Mouse (Mus musculus): Measurements from ENCODE around the gene Snrnp27.

Snrnp27 gene

DNA sequence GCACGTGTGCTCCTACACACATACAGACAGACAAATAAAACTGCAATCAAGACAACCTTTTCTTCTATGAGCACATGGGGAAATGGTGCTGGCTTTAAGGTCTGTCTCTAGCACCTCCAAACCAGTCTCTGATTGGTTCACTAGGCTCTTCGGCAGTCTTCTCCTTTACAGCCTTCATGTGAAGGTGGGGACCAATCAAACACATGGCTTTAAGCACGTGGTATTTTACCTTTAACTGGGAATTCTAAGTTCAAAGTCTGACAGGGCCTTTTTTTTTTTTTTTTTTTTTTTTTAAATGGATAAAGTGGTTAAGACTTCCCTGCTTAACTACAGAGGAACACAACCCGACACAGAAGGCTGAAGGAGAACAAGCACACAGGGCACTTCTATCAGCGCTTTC, 19.2 kb downstream of the Snrnp27 start:
- DNase-seq (ENCODE audit: low spot score in 2 of 2): no peak

DNA sequence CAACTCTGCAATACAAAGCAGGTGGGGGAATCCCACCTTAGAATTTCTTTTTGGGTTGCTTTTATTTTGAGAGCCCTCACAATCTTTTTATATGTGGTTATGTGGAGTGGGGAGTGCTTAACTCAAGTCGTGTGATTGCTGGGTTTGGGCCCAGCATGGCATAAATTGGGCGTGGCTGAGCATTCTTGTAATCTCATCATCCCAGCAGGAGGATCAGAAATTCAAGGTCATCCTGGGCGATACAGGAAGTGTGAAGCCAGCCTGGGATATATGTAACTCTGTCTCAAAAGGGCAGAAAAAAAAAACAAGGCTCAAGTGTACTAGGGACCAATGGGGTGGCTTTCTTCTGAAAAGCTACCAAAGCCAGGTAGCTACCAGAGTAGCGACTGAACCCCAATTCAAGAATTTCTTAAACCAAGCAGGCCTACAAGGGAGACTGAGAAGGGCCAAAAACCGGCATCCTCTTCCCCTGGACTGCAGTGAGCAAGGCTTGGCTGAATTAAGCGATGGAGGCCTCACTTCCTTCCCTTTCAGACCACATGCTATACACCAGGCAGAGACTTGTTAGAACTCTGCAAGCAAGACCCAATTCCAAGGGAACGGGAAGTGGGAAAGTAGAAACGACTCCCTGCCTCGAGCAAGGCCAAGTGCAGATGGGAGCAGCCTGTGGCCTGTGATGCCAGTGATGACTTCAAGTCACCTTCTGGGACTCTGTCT, 24.0 kb downstream of the Snrnp27 start:
- DNase-seq (ENCODE audit: low spot score in 2 of 2): no peak

DNA sequence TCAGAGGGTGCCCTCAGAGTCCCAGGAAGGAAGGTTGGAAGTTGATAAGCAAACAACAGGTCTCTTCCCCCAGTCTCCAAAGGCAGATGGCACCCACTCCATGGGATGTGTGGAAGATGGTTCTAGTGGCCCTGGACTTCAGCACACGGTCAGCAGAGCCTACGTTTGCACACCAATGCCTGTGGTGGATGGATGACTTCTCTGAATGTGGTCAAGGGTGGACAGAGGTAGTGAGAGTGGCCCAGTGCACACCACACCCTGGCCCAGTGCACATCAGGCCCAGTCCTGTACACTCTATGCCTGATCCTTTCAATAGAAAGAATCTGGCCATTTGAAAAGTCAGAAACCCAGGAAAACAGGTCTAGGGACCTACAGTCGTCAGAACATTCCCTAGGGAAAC, 25.8 kb downstream of the Snrnp27 start:
- no peak for DNase-seq (ENCODE audit: low spot score in 2 of 2)

DNA sequence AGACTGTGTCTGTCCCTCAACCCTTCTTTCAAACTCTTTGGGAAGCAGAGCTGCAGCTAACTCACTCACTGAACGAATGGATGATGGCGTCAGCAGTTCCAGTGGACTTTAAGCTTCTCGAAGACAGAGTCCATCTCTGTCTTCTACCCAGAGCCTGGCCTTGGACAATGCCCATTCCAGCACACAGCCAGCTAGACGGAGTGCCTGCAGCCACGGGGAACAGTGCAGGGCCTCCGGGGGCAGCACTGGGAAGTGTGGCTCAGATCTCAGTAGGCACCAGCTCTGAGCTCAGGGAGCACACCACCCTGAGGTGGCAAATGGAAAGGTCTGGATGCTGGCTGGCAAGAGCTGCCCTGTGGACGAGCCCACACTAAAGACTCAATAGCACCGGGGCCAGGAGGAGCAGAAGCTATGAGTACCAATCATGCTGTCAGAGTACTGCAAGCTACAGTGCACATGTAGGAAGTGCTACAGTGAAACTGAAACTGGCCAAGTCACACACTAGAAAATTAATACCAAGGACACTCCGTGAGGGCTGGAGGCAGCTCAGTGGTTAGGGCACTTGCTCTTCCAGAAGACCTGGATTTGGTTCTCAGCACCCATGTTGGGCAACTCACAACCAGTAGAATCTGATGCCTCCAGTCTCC, 29.9 kb downstream of the Snrnp27 start:
- no peak for DNase-seq (ENCODE audit: low spot score in 2 of 2)

DNA sequence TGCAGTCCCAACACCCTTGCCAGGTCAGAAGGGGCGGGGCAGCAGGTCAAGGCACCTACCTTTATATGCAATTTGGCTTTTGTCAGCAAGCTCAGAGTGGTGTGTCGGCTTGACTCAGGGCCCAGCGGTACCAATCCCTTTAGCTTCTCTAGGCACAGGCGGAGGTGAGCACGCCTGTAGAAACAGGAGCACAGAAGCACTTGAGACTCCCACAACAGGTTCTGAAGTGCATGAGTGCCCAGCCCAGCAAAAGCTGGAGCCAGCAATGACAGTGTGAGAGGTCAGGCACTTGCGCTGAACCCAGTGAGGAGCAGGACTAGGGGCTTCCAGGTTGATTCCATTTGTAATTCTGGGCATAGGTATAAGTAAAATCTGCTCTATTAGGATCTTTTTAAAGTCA, 31.3 kb downstream of the Snrnp27 start:
- no peak for DNase-seq (ENCODE audit: low spot score in 2 of 2)

DNA sequence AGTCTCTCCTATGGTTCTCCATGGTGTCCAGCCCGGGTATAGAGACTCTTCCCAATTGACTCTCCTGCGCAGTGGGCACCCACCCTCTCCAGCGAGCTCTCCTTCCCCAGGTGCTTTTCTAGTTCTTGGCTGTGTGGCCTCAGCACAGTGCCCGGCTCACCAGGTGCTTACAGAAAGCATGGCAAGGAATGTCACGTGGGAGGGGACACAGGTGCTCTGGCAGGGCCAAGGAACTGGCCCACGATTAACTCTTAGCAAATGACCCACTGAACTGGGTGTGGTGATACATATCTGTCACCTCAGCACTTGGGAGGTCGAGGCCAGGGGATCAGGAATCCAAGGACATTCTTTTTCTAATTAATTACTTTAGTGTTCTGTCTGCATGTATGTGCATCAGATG, 38.2 kb downstream of the Snrnp27 start:
- DNase-seq (ENCODE audit: low spot score in 2 of 2): no peak

DNA sequence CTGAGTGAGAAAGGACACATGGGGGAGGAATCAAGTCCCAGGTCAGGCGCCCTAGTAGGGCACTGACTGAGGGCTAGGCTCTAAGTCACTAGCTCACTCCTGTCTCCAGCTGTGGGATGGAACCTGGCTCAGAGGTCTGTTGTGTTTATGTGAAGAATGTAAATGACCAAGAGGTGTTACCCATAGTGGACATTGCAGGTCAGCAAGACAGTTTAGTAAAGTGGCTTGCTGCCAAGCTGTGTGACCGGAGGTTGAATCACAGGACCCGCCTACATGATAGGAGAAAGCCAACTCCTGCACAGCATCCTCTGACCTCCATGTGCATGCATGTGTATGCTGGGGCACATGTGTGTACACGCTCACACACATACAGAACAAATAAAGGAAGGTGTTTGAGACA, 38.8 kb downstream of the Snrnp27 start:
- DNase-seq (ENCODE audit: low spot score in 2 of 2): no peak

DNA sequence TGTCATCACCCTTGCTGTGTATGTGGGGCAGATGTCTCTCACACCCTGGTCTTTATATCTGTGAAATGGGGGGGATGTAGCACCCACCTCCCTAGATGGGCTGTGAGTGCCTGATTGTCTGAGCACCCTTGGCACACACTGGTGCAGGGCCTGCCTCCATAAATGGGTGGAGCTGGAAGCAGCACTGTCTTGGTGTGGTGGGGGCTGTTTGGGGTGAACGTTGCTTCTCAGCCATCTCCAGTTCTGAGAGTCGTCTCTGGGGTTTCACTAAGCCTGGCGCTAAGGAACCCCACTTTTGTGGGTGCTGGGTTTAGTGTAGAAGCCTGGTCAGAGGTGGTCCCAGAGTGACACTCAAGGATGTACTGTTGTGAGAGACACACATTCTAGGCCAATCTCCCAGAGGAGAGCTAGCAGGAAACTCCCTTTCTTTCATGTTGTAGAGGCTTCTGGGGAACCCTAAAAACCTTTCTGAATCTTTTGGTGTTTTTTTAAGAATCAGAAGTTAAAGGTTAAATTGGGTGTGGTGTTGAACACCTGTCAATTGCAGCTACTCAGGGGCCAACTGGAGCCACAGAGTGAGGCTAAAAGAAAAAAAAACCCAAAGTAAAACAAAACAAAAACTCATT, 39.4 kb downstream of the Snrnp27 start:
- no peak for DNase-seq (ENCODE audit: low spot score in 2 of 2)

DNA sequence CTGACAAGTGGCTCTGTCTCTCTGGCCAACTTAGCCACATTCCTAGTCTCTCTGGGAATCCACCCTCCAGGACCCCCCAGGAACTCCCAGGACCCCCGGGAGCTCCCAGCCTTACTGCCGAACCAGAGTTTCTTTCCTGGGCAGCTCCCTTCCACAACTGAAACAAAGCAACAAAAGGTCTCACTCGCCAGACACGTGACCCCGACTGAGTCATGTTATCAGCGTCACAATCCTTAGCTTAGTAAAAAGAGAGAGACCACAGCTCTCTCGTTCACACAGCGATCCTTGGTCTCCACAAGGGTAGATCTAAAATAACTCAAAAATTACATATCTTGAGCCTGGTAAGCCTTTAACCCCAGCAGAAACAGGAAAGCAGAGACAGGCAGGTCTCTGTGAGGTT, 42.6 kb downstream of the Snrnp27 start:
- no peak for DNase-seq (ENCODE audit: low spot score in 2 of 2)

DNA sequence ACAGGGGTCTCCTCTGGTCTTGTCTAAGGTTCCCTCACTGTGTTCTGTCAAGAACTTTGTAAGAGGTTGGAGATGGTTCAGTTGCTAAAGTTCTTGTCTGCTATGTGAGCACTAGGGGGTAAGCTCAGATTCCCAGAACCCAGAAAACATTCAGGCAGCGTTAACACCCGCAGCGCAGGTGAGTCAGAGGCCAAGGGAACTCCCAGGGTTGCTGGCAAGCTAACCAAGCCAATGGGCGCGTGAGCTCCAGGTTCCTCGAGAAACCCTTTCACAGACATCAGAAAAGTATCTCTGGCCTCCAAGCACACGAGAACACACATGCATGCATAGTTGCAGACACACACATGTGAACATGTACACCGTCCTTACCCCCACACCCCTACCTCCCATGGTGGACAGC, 43.5 kb downstream of the Snrnp27 start:
- no peak for DNase-seq (ENCODE audit: low spot score in 2 of 2)

DNA sequence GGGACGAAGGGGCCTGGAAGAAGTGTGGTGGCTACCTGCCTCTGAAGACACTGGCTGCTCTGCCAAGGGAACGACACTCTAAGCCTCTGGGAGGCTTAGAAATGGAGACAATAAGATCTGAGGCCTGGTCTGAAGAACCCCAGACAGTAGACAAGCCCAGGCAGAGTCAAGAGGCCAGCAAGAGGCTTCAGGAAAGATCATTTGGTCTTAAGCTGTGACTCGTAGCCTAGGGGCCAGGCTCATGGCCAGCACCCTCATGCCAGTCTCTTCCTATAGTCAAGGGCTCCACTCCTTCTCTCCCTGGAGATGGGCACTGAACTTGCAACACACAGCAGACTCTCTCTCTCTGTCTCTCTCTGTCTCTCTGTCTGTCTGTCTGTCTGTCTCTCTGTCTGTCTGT, 44.2 kb downstream of the Snrnp27 start:
- no peak for DNase-seq (ENCODE audit: low spot score in 2 of 2)

DNA sequence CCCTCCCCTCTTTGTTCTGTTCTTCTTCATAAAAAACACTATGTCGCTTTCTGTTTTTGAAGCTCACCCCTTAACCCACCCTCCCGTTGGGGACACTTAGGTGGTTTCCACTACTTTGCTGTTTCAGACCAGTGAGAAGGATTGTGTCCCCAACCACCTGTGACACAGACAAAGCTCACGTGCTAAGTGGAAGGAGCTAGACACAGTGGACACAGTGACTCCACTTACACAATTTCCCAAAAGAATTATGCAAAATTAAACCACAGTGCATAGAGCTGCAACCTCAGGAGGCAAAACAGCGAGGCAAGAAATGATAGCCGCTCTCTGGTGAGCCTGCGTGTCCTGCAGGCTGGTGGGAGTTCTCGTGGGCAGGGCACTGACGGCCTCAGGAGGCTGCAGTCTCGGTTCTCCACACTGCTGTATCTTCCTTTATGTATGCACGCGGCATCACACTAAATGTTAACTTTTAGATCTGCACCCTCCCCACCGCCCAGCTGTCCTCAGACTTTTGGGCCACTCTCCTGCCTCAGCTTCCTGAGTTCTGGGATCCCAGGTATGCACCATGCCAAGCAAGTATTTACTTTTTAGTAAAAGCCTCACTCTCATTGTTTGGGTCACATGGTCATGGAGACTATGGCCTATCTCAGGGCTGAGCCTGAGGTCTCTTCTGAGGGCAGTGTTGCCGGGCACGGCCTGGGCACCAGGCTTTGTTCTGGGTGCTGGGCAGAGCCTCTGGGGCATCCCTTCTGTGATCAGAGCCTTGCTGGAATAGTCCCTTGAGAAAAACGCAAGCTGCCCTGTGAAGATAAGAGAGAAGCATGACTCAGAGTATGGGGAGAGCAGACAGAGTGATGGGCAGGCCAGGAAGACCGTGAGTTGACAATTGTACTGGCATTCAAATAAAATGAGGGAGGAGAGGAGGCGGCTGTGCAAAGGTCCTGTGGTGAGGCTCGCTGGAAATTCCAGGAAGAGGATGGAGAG, 44.9 kb downstream of the Snrnp27 start:
- no peak for DNase-seq (ENCODE audit: low spot score in 2 of 2)

DNA sequence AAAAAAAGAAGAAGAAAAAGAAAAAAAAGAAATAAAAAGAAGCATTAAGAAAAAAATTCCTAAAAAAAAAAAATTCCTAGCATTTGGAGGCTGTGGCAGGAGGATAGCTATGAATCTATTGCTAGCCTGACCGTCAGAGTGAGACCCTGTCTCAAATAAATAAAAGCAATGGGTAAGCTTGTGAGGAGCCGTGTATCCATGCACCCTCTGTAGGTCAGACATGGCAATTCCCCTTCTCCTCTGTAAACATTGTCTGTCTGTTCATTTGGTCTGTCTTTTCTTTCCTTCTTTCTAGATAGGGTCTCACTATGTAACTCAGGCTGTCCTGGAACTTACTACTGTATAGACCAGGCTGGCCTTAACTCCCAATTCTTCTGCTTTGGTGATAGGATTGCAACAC, 45.9 kb downstream of the Snrnp27 start:
- DNase-seq (ENCODE audit: low spot score in 2 of 2): no peak

DNA sequence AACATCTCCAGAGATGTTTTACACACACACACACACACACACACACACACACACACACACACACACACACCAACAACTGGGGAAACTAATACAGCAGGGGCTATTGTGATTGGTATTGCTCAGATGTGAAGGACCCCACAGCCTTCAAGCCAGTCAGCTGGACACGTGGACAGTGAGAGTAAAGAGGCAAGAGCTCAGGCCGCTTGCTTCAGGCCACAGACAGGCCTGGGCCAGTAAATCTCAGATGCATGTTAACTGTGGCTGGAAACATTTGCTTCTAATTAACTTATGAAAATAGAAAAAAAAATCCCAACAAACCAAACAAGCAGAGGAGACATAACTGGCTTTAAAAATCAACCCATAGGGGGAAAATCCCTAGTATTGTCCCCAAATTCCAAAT, 46.5 kb downstream of the Snrnp27 start:
- DNase-seq (ENCODE audit: low spot score in 2 of 2): no peak

DNA sequence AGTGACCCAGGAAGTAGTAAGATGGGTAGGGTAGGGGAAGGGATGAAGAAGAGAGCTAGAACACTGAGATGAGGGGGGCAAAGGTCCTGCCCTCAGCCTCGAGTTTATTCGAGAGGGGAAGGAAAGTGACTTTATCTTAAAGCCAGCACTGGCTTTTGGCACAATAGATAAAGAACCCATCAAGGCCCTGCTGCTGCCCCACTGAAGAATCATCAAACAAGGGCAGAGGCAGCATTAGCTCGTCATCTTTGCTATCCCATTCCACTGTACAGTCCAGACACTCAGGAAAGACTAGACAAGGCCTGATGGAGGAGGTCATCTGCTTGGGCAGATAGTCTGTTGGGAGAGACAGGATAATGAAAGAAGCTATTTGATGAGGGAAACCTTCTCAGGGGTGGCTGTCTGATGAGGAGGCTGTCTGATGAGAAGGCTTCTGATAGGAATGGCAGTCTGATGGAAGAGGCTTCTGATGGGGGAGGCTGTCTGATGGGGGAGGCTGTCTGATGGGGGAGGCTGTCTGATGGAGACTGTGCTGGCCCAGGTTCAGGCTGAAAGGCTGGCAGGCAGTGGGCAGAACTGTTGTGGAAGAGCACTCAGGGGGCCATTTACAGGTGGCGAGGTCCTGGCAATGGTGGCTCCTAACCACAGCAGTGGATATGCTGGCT, 47.0 kb downstream of the Snrnp27 start:
- no peak for DNase-seq (ENCODE audit: low spot score in 2 of 2)

DNA sequence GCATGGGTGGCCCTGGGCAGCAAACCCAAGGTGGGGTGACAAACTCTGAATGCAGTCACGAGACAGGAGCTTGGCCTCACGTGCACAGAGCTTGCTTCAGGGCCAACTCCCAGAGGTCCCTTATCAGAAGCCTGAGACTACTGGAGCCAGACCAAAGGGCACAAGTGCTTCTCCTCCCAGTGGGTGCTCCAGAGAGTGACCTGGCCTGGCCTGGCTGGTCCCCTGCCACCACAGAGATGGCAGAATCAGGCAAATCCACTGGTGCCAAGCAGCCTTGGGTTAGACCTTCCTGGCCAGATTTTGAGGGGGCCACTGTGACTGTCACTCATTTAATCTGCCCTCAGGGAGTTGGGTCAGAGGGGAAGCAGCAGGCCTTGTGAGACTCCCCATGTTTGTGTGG, 47.8 kb downstream of the Snrnp27 start:
- DNase-seq (ENCODE audit: low spot score in 2 of 2): no peak

DNA sequence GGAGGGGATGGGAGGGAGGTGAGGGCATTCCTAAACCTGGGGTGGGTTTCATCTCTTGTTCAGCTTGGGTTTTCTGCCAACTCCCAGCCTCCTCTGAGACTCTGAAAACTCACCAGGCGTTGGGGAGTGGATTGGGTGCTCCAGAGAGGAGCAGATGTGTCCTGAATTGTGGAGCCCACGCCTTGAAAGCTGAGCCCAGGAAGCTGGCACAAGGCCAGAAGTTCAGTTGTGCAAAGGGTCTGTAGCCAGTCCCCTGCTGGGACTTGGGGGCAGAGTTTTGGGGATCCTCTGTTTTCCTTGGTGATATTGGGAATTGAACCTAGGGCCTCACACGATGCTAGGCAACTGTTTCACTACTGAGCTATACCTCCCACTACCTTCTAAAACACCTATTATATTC, 54.2 kb downstream of the Snrnp27 start:
- DNase-seq (ENCODE audit: low spot score in 2 of 2): no peak

DNA sequence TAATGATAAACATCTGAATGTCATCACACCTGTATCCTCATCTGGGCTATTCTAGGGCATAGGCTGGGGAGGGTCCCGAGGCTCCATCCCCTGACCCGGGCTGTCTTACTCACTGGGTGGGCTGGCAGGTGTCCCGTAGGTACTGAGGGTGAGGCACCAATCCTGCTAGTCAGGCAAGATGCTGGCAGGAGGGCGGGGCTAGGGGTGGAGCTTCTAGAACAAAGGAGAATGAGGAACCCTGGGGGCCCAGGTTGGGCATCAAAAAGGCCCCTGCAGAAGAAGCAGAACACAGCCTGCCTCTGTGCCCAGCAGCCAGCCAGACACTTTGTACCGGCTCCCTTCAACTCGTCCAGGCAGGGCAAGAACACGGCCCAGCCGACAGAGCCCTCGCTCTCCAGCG, 56.4 kb downstream of the Snrnp27 start, which contains the start of gene Asprv1:
Asprv1 (plus strand) TSS at position 219 of the 400 bp plus-strand sequence.
- DNase-seq (ENCODE audit: low spot score in 2 of 2): no peak

Measured in urinary bladder, postnatal 4 days (tissue).